Mouse (Mus musculus) heart, postnatal 25 days (tissue): ENCODE measurements around the gene Nr2f6. TPM values are rescaled to one million over a fixed set of nuclear protein-coding genes. Genes with fewer than 3 reads are reported as not detected.
"Not testable (repeated sequence)": the region's sequence is repeated elsewhere in the genome, so short reads cannot be mapped to it uniquely, and the experiment has no call there.

ENCODE experiments used
- DNase-seq: peaks from one replicate; pipeline ENCODE4 v3.0.0; 2022; ENCODE audit warnings: low spot score
- intact Hi-C: fragments of 180-260 bp; cut with DNase I; formaldehyde crosslinking; loops from one replicate; pipeline ENCODE4 v1.15.1; 2025
- total RNA-seq, 2 experiments: library from RNA; stranded (reverse); gene quantifications; 2 replicates each; pipeline ENCODE4 v1.2.3; 2021

The Nr2f6 gene
- total RNA-seq, 2 experiments from 2014 or later = 56.3 to 56.6 TPM

- no peak for DNase-seq
- intact Hi-C loops = no loop called here
Measured at GRCm38 (mm10) chr8:71370711-71371235, 11.0 kb downstream of the Nr2f6 start.

GRCm38 (mm10) chr8:71369040-71369718, 12.6 kb downstream of the Nr2f6 start:
- intact Hi-C loops = no loop called here

GRCm38 (mm10) chr8:71368366-71368765, 13.4 kb downstream of the Nr2f6 start:
- intact Hi-C loops = no loop called here
- no peak for DNase-seq

More at GRCm38 (mm10) chr8:71369040-71369718, 12.6 kb downstream of the Nr2f6 start:
- DNase-seq = no peak

- intact Hi-C loops = no loop called here
- no peak for DNase-seq
Measured at GRCm38 (mm10) chr8:71367529-71368176, 14.1 kb downstream of the Nr2f6 start.

GRCm38 (mm10) chr8:71366771-71367528, 14.8 kb downstream of the Nr2f6 start, which contains the start of gene Use1:
Gene Use1 (plus strand): TSS chr8:71366848.
- intact Hi-C loops = no loop called here
- peak; percentile 90 for DNase-seq

GRCm38 (mm10) chr8:71358026-71358425, 23.7 kb downstream of the Nr2f6 start:
- no peak for DNase-seq
- intact Hi-C loops = no loop called here

- DNase-seq = no peak
- intact Hi-C loops = no loop called here
Measured at GRCm38 (mm10) chr8:71351520-71351919, 30.2 kb downstream of the Nr2f6 start.

GRCm38 (mm10) chr8:71351117-71351516, 30.6 kb downstream of the Nr2f6 start:
- no peak for DNase-seq
- intact Hi-C loops = no loop called here

GRCm38 (mm10) chr8:71346581-71346980, 35.2 kb downstream of the Nr2f6 start:
- intact Hi-C loops = loop anchor here (10.0 kb wide), 1 partner anchor 422 kb away; no protein-coding TSS in a partner anchor
- no peak for DNase-seq

GRCm38 (mm10) chr8:71340625-71341024, 41.1 kb downstream of the Nr2f6 start:
- intact Hi-C loops = loop anchor here (10.0 kb wide), 1 partner anchor 416 kb away; no protein-coding TSS in a partner anchor
- no peak for DNase-seq

GRCm38 (mm10) chr8:71337834-71338233, 43.9 kb downstream of the Nr2f6 start:
- intact Hi-C loops, DNase-seq: not testable (repeated sequence)

- intact Hi-C loops = loop anchor here (2.0 kb wide), 1 partner anchor 64 kb away; no protein-coding TSS in a partner anchor
- DNase-seq = no peak
Measured at GRCm38 (mm10) chr8:71324848-71325247, 56.9 kb downstream of the Nr2f6 start.

Other genes starting within 250 kb of the Nr2f6 start
- gene Myo9b, start 109.2 kb downstream of the Nr2f6 start, total RNA-seq = 10 to 100 TPM; 26.2 to 28.6 TPM
- gene Haus8, start 109.0 kb downstream of the Nr2f6 start, total RNA-seq = 10 to 100 TPM; 31.6 to 36.1 TPM
- gene Use1, start 15.1 kb downstream of the Nr2f6 start, total RNA-seq = 100 to 1,000 TPM; 116 to 128 TPM
- gene Ocel1, start 10.7 kb downstream of the Nr2f6 start, total RNA-seq = 10 to 100 TPM; 13.2 to 14.3 TPM
- gene Ushbp1, start 13.8 kb upstream of the Nr2f6 start, total RNA-seq = 10 to 100 TPM; 24.5 to 32.5 TPM
- gene Babam1, start 14.9 kb upstream of the Nr2f6 start, total RNA-seq = 10 to 100 TPM; 67.0 to 69.5 TPM
- gene Ankle1, start 24.1 kb upstream of the Nr2f6 start, total RNA-seq = under 1 TPM; 0.18 to 0.36 TPM
- gene Abhd8, start 81.7 kb upstream of the Nr2f6 start, total RNA-seq = 10 to 100 TPM; 32.4 to 32.6 TPM
- gene Mrpl34, start 83.0 kb upstream of the Nr2f6 start, total RNA-seq = 100 to 1,000 TPM; 136 to 142 TPM
- 10 to 100 TPM; 29.1 to 29.9 TPM for gene Dda1, start 87.2 kb upstream of the Nr2f6 start, total RNA-seq
- gene Ano8, start 104.0 kb upstream of the Nr2f6 start, total RNA-seq = 10 to 100 TPM; 17.0 to 18.2 TPM
- 10 to 100 TPM; 18.5 to 19.4 TPM for gene Gtpbp3, start 106.1 kb upstream of the Nr2f6 start, total RNA-seq
- 10 to 100 TPM; 26.6 to 35.3 TPM for gene Plvap, start 129.8 kb upstream of the Nr2f6 start, total RNA-seq
- gene Ccdc194, start 143.8 kb upstream of the Nr2f6 start, total RNA-seq = under 1 TPM in 1 of 2 experiments, not detected in 1; 0.14 TPM
- gene Bst2, start 155.5 kb upstream of the Nr2f6 start, total RNA-seq = 10 to 100 TPM; 17.4 to 22.8 TPM
- gene Mvb12a, start 161.0 kb upstream of the Nr2f6 start, total RNA-seq = 10 to 100 TPM; 27.0 to 31.1 TPM
- gene Tmem221, start 176.9 kb upstream of the Nr2f6 start, total RNA-seq = under 1 TPM; 0.31 to 0.36 TPM
- gene Nxnl1, start 184.6 kb upstream of the Nr2f6 start, total RNA-seq = under 1 TPM; 0.14 to 0.31 TPM
- gene Slc27a1, start 186.9 kb upstream of the Nr2f6 start, total RNA-seq = 100 to 1,000 TPM; 140 to 143 TPM
- 10 to 100 TPM; 68.1 to 75.9 TPM for gene Pgls, start 210.2 kb upstream of the Nr2f6 start, total RNA-seq
- gene Fam129c, start 215.7 kb upstream of the Nr2f6 start, total RNA-seq = 1 to 10 TPM in 1 of 2 experiments, under 1 TPM in 1; 0.81 to 1.5 TPM
- gene Colgalt1, start 229.0 kb upstream of the Nr2f6 start, total RNA-seq = 10 to 100 TPM; 41.3 to 43.1 TPM